Mouse (Mus musculus): Measurements from ENCODE around the gene Baat. TPM values are rescaled to one million over a fixed set of nuclear protein-coding genes. Genes with fewer than 3 reads are reported as not detected.

Baat gene
- total RNA-seq, 2 experiments from 2014 or later = 0.28 to 0.34 TPM

Other genes starting within 250 kb of the Baat start
- gene Acnat2, start 98.4 kb downstream of the Baat start, total RNA-seq (2021) = not detected
- 1 to 10 TPM in 1 of 2 experiments, under 1 TPM in 1; 0.51 to 1.6 TPM for gene Acnat1, start 32.6 kb downstream of the Baat start, total RNA-seq (2021)
- 10 to 100 TPM; 33.3 to 34.1 TPM for gene Mrpl50, start 14.5 kb upstream of the Baat start, total RNA-seq (2021)
- gene Zfp189, start 14.6 kb upstream of the Baat start, total RNA-seq (2021) = 1 to 10 TPM; 8.2 to 9.2 TPM
- gene Aldob, start 43.0 kb upstream of the Baat start, total RNA-seq (2021) = 1 to 10 TPM; 1.2 to 2.4 TPM
- 10 to 100 TPM; 78.8 to 80.6 TPM for gene Tmem246, start 91.3 kb upstream of the Baat start, total RNA-seq (2021)
- 10 to 100 TPM; 70.9 to 73.0 TPM for gene Rnf20, start 125.4 kb upstream of the Baat start, total RNA-seq (2021)
- gene Ppp3r2, start 175.5 kb upstream of the Baat start, total RNA-seq (2021) = 1 to 10 TPM in 1 of 2 experiments, under 1 TPM in 1; 0.79 to 1.8 TPM